Mouse (Mus musculus) spleen, adult 2 months (tissue): ENCODE measurements at regions not wholly inside any gene's neighbourhood (a gene's known extent, or its start where the extent isn't known, plus 50 kb on each side); places are given as distances from the start of the nearest gene placed in this dataset.

Source experiments
- DNase-seq, 2 experiments: peaks; one replicate each; pipeline versions ENCODE4 v3.0.0 to v3.0.0-alpha.2; 2012 to 2021; ENCODE audit warnings: low spot score in 2 of 2, low read depth in 1 of 2
- H3K27ac ChIP-seq: fragments of 200-500 bp; 2 replicates; pipeline ENCODE4 v1.5.1; 2012; ENCODE audit warnings: low read length, inconsistent platforms; ENCODE audit not compliant: insufficient read depth
- H3K27me3 ChIP-seq: fragments of 200-500 bp; 2 replicates; pipeline ENCODE4 v1.6.1; 2012; ENCODE audit warnings: mild to moderate bottlenecking, moderate library complexity, low read length, inconsistent platforms; ENCODE audit not compliant: control insufficient read depth, insufficient read depth
- H3K36me3 ChIP-seq: fragments of 200-500 bp; 2 replicates; pipeline ENCODE4 v1.6.1; 2012; ENCODE audit warnings: mild to moderate bottlenecking, low read length, inconsistent platforms; ENCODE audit not compliant: control insufficient read depth, insufficient read depth
- H3K4me1 ChIP-seq: fragments of 200-500 bp; 2 replicates; pipeline ENCODE4 v1.6.1; 2011; ENCODE audit warnings: inconsistent platforms; ENCODE audit not compliant: control insufficient read depth, insufficient read depth, insufficient read length
- H3K4me3 ChIP-seq: fragments of 200-500 bp; 2 replicates; pipeline ENCODE4 v1.5.1; 2011; ENCODE audit warnings: mild to moderate bottlenecking, inconsistent platforms; ENCODE audit not compliant: insufficient read depth, insufficient read length; ENCODE audit errors: extremely low read depth
- CTCF ChIP-seq: fragments of 200-500 bp; IDR thresholded peaks from 2 replicates; pipeline ENCODE4 v1.5.1; 2011; ENCODE audit warnings: mild to moderate bottlenecking, inconsistent platforms; ENCODE audit not compliant: insufficient read depth, insufficient read length, insufficient replicate concordance; ENCODE audit errors: extremely low read depth
- POLR2A ChIP-seq: fragments of 200-500 bp; IDR thresholded peaks from 2 replicates; pipeline ENCODE4 v1.6.1; 2011; ENCODE audit warnings: low read depth, low read length, inconsistent platforms
- WGBS: fragments of 180-500 bp; shearing (Covaris S2); methylation state at CpG from one replicate; pipeline ENCODE4 v1.1.7; 2018; 5-methylcytosine and 5-hydroxymethylcytosine counted together

GRCm38 (mm10) chr8:103306476-103307183 is 521.2 kb upstream of the Cdh11 start:
- 58% methylated on average over 1 of the region's 1 CpGs for WGBS
- no peak for DNase-seq
- no peak overlapping the region for H3K27ac ChIP-seq
- H3K36me3 ChIP-seq, result no peaks in the 10 kb centered on the region
- H3K4me3 ChIP-seq, result no peak overlapping the region
- no peaks in the 10 kb centered on the region for H3K4me1 ChIP-seq
- TF ChIP-seq POLR2A (no peak), CTCF (no peak)
- H3K27me3 ChIP-seq, result no peaks in the 10 kb centered on the region

GRCm38 (mm10) chr8:103313576-103313975 is 528.1 kb upstream of the Cdh11 start:
- H3K36me3 ChIP-seq, result no peaks in the 10 kb centered on the region
- WGBS, result 47% methylated on average over 1 of the region's 1 CpGs
- TF ChIP-seq POLR2A, result no peak
- TF ChIP-seq CTCF, result no peak
- H3K27me3 ChIP-seq, result no peaks in the 10 kb centered on the region
- H3K4me1 ChIP-seq, result no peaks in the 10 kb centered on the region
- DNase-seq, result no peak
- H3K4me3 ChIP-seq, result no peak overlapping the region
- H3K27ac ChIP-seq, result no peak overlapping the region

- TF ChIP-seq CTCF, result no peak
- no peak for TF ChIP-seq POLR2A
- 32% methylated on average over 1 of the region's 1 CpGs for WGBS
- no peak for DNase-seq
Observed at GRCm38 (mm10) chr8:103314279-103315022, 529.0 kb upstream of the Cdh11 start.

GRCm38 (mm10) chr8:103315742-103316141 is 530.3 kb upstream of the Cdh11 start:
- WGBS, result 82% methylated on average over 1 of the region's 1 CpGs
- DNase-seq, result no peak
- no peaks in the 10 kb centered on the region for H3K36me3 ChIP-seq
- H3K4me3 ChIP-seq, result no peak overlapping the region
- TF ChIP-seq POLR2A (no peak), CTCF (no peak)
- H3K27me3 ChIP-seq, result no peaks in the 10 kb centered on the region
- H3K4me1 ChIP-seq, result no peaks in the 10 kb centered on the region
- no peak overlapping the region for H3K27ac ChIP-seq

More at GRCm38 (mm10) chr8:103314279-103315022, 529.0 kb upstream of the Cdh11 start:
- Histone ChIP-seq H3K27me3 (no peaks in the 10 kb centered on the region), H3K36me3 (no peaks in the 10 kb centered on the region), H3K4me3 (no peak overlapping the region), H3K27ac (no peak overlapping the region), H3K4me1 (no peaks in the 10 kb centered on the region)

GRCm38 (mm10) chr8:103316691-103317091 is 531.2 kb upstream of the Cdh11 start:
- H3K4me1 ChIP-seq, result no peaks in the 10 kb centered on the region
- no peak overlapping the region for H3K27ac ChIP-seq
- H3K36me3 ChIP-seq, result no peaks in the 10 kb centered on the region
- TF ChIP-seq CTCF, result no peak
- TF ChIP-seq POLR2A, result no peak
- 67% methylated on average over 5 of the region's 5 CpGs for WGBS
- H3K4me3 ChIP-seq, result no peak overlapping the region
- no peaks in the 10 kb centered on the region for H3K27me3 ChIP-seq
- no peak for DNase-seq

- H3K27ac ChIP-seq, result no peak overlapping the region
- TF ChIP-seq CTCF (no peak), POLR2A (no peak)
- 91% methylated on average over 2 of the region's 2 CpGs for WGBS
- DNase-seq, result no peak
- H3K4me3 ChIP-seq, result no peak overlapping the region
- no peaks in the 10 kb centered on the region for H3K4me1 ChIP-seq
- H3K27me3 ChIP-seq, result no peaks in the 10 kb centered on the region
- no peaks in the 10 kb centered on the region for H3K36me3 ChIP-seq
Observed at GRCm38 (mm10) chr8:103317149-103317725, 531.8 kb upstream of the Cdh11 start.
